Mouse (Mus musculus) neural tube, embryonic 13.5 days (tissue): ENCODE data around the gene Creb5. TPM values are rescaled to one million over a fixed set of nuclear protein-coding genes. Genes with fewer than 3 reads are reported as not detected.

Source experiments
- ATAC-seq: fragments of 200-750 bp; cut with Nextera tagmentation; 2 replicates; pipeline ENCODE4 v1.8.0; 2017; ENCODE audit warnings: low read depth, mild to moderate bottlenecking, moderate TSS enrichment, moderate library complexity
- H3K27ac ChIP-seq: fragments of 300-500 bp; sonication (generic); replicated peaks from 2 replicates; pipeline ENCODE4 v1.5.1; 2015; ENCODE audit warnings: moderate library complexity, mild to moderate bottlenecking, inconsistent platforms
- H3K27me3 ChIP-seq: fragments of 300-500 bp; sonication (generic); 2 replicates; pipeline ENCODE4 v1.6.1; 2015; ENCODE audit warnings: mild to moderate bottlenecking, inconsistent platforms
- H3K36me3 ChIP-seq: fragments of 300-500 bp; sonication (generic); 2 replicates; pipeline ENCODE4 v1.6.1; 2015; ENCODE audit warnings: mild to moderate bottlenecking, inconsistent platforms
- H3K4me1 ChIP-seq: fragments of 300-500 bp; sonication (generic); replicated peaks from 2 replicates; pipeline ENCODE4 v1.6.1; 2015; ENCODE audit warnings: inconsistent platforms
- H3K4me2 ChIP-seq: fragments of 300-500 bp; sonication (generic); 2 replicates; pipeline ENCODE4 v1.6.1; 2015; ENCODE audit warnings: inconsistent platforms, mild to moderate bottlenecking, moderate library complexity
- H3K4me3 ChIP-seq: fragments of 300-500 bp; sonication (generic); 2 replicates; pipeline ENCODE4 v1.5.1; 2015; ENCODE audit warnings: mild to moderate bottlenecking, inconsistent platforms
- H3K9ac ChIP-seq: fragments of 300-500 bp; sonication (generic); 2 replicates; pipeline ENCODE4 v1.6.1; 2015; ENCODE audit warnings: moderate library complexity, mild to moderate bottlenecking, inconsistent platforms
- H3K9me3 ChIP-seq: fragments of 300-500 bp; sonication (generic); 2 replicates; pipeline ENCODE4 v1.6.1; 2016; ENCODE audit warnings: inconsistent platforms
- whole genome bisulfite sequencing: fragments of 180-500 bp; shearing (Covaris S2); methylation state at CpG from one replicate; pipeline ENCODE4 v1.1.7; 2015; 5-methylcytosine and 5-hydroxymethylcytosine counted together
- polyA plus RNA-seq: library from polyadenylated mRNA; unstranded; fragments of >200 nt; fragmentation: Nextera tagmentation; extraction: Ambion mirVana; gene quantifications from 2 replicates; pipeline ENCODE4 v1.2.1, GENCODE M21; 2015

The Creb5 gene
- polyA plus RNA-seq, 1 experiment from 2014 or later, result 11.9 TPM

DNA sequence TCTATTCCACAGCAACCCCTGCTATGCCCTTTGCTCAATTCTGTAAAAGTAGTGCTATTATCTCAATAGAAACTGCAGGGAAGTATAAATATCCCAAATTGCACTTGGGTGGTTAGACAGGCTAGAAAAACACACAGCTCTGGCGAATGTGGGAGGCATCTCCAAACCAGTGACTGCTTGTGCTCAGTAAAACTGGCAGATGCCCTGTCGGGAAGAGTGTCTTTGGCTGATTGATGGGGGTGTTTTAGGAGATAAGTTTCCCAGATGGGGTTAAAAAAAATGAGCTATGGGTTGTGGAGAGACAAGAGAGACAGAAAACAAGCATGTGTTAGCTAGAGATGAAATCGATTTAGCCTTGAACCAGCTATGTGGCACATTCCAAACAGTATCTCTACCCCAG is 163.4 kb downstream of the Creb5 start:
- no peak overlapping the region for H3K27ac ChIP-seq
- H3K9ac ChIP-seq, result no peak overlapping the region
- H3K9me3 ChIP-seq, result no peaks in the 10 kb centered on the region
- H3K27me3 ChIP-seq, result peaks cover 3% of the 10 kb centered on the region
- H3K4me2 ChIP-seq, result no peak overlapping the region
- H3K4me1 ChIP-seq, result peaks cover 47% of the 10 kb centered on the region
- WGBS, result 34% methylated on average over 3 of the region's 3 CpGs
- no peaks in the 10 kb centered on the region for H3K36me3 ChIP-seq
- H3K4me3 ChIP-seq, result no peak overlapping the region
- no peak for ATAC-seq

DNA sequence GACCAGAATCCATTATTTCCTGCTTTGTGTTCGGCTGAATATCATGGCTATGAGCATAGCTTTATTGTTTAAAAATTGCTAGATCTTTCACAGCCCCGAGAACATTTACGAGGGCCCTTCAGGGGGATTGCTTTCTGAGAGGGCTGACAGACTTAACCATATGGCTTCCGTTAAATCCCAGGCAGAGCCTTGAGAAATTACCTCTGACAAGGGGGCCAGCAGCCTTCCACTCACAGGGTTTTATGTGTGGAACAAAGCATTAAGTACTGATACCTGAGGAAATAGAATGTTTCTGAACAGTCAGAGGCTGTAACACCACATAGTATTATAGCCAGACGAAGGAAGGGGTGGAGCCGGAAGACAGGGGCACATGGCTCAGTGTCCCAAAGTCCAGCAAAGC is 165.2 kb downstream of the Creb5 start:
- H3K4me1 ChIP-seq, result peaks cover 47% of the 10 kb centered on the region
- no peak overlapping the region for H3K9ac ChIP-seq
- H3K27me3 ChIP-seq, result peaks cover 3% of the 10 kb centered on the region
- H3K4me3 ChIP-seq, result no peak overlapping the region
- no peaks in the 10 kb centered on the region for H3K9me3 ChIP-seq
- ATAC-seq, result no peak
- H3K4me2 ChIP-seq, result no peak overlapping the region
- WGBS, result 36% methylated on average over 6 of the region's 6 CpGs
- no peak overlapping the region for H3K27ac ChIP-seq
- no peaks in the 10 kb centered on the region for H3K36me3 ChIP-seq

DNA sequence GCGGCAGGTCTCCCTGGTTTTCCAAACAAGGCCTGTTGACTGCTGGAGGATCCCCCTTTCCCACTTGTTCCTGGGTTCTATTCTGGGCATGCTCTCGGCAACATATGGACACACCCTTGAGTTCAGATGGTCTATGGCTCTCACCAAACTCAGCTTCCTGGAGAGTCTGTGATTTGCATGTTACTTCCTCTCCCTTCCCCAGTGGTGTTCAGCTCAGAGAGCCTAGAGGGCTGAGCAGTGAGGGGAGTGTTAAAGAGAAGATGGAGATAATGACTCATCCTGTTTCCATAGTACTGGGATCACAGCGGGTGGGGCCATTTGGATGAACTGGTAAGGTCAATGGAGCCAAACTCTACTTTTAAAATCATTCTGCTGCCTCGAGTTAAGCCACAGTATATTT is 168.4 kb downstream of the Creb5 start:
- 66% methylated on average over 4 of the region's 4 CpGs for WGBS
- no peaks in the 10 kb centered on the region for H3K9me3 ChIP-seq
- H3K4me1 ChIP-seq, result peaks cover 24% of the 10 kb centered on the region
- H3K4me2 ChIP-seq, result no peak overlapping the region
- no peak overlapping the region for H3K9ac ChIP-seq
- peaks cover 3% of the 10 kb centered on the region; the same call in 1 of the 2 replicates for H3K27me3 ChIP-seq
- H3K4me3 ChIP-seq, result no peak overlapping the region
- ATAC-seq, result no peak
- H3K36me3 ChIP-seq, result no peaks in the 10 kb centered on the region
- H3K27ac ChIP-seq, result no peak overlapping the region

DNA sequence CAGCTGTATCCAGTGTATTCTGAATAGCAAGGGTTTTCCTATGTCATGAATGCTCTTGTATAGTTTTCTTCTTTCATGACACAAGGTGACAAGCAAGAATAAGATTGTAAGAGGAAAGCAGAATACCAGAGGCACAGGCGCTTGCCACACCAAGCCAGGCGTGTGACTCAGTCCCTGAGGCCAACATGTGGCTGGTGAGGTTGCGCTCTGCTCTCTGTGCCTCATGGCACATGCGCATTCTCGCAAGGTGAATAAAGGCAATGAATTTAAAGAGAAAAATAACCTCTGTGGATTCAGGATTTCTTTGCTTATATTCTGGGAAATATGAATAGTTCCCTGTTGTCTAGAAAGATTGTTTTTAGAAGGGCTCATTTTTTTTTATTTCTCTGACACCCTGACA is 169.0 kb downstream of the Creb5 start:
- 91% methylated on average over 5 of the region's 5 CpGs for WGBS
- peaks cover 17% of the 10 kb centered on the region; the same call in 1 of the 2 replicates for H3K4me1 ChIP-seq
- no peak overlapping the region for H3K27ac ChIP-seq

DNA sequence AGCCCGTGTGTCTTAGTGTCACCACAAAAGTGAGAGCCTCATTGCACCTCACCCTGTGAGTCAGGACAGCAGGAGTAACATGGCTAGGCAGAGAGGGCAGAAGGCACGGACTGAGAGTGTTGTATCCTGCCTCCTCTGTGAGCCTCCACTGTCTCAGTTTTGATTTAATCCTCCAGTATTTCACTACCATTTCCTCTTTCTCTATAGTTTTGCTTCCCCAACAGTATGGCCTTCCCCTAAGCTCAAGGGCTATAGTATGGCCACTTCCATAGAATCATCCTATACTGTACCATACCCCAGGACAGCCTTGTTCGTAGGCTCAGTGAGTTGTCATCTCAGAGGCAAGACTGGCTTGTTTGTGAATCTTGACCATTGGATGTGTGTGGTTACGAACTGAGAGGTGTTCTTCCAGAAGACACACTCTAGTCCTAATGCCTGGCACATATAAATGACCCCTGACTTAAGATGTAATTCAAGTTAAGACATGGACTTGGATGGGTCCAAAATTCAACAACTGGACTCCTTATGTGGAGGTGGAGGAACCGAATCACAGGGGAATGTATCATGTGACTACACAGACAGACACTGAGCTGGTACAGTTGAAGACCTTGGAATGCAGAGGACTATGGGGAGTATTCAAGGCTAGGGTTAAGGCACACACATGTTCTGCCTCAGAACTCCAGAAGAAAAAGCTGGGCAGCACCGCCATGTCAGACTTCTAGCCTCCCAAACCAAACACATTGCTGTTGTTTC is 173.1 kb downstream of the Creb5 start:
- WGBS, result 91% methylated on average over 6 of the region's 6 CpGs
- no peak overlapping the region for H3K9ac ChIP-seq
- ATAC-seq, result no peak

More for the DNA sequence above, 169.0 kb downstream of the Creb5 start:
- Histone ChIP-seq H3K27me3 (no peaks in the 10 kb centered on the region), H3K9me3 (no peaks in the 10 kb centered on the region), H3K9ac (no peak overlapping the region), H3K36me3 (no peaks in the 10 kb centered on the region), H3K4me2 (no peak overlapping the region), H3K4me3 (no peak overlapping the region)
- ATAC-seq, result no peak

DNA sequence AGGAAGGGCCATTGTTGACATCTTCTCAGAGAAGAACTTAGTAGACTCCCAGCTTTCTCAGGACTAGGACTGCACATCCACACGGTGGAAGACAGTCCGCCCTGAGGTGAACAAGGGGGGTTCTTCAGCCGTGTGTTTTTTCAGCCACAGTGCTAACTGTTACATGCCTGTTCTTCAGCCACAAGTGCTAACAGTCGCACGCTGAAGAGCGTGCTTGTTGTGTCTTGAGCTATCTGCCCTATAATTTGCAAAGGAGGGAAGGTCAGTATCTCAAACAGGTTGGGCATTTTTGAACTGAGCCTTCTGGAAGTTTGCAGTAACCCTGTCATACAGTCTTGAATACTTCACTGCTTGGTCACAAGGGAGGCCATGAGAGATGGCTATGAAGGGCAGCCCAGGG is 174.0 kb downstream of the Creb5 start:
- Histone ChIP-seq H3K27me3 (no peaks in the 10 kb centered on the region), H3K4me2 (no peak overlapping the region), H3K27ac (no peak overlapping the region), H3K9ac (no peak overlapping the region), H3K9me3 (no peaks in the 10 kb centered on the region), H3K4me1 (no peaks in the 10 kb centered on the region; the same call in 1 of the 2 replicates), H3K36me3 (no peaks in the 10 kb centered on the region), H3K4me3 (no peak overlapping the region)
- ATAC-seq, result no peak
- WGBS, result 86% methylated on average over 6 of the region's 6 CpGs

More for the DNA sequence above, 173.1 kb downstream of the Creb5 start:
- H3K4me1 ChIP-seq, result no peaks in the 10 kb centered on the region; the same call in 1 of the 2 replicates
- H3K27ac ChIP-seq, result no peak overlapping the region
- H3K4me3 ChIP-seq, result no peak overlapping the region
- H3K4me2 ChIP-seq, result no peak overlapping the region
- H3K27me3 ChIP-seq, result no peaks in the 10 kb centered on the region
- H3K36me3 ChIP-seq, result no peaks in the 10 kb centered on the region
- no peaks in the 10 kb centered on the region for H3K9me3 ChIP-seq

DNA sequence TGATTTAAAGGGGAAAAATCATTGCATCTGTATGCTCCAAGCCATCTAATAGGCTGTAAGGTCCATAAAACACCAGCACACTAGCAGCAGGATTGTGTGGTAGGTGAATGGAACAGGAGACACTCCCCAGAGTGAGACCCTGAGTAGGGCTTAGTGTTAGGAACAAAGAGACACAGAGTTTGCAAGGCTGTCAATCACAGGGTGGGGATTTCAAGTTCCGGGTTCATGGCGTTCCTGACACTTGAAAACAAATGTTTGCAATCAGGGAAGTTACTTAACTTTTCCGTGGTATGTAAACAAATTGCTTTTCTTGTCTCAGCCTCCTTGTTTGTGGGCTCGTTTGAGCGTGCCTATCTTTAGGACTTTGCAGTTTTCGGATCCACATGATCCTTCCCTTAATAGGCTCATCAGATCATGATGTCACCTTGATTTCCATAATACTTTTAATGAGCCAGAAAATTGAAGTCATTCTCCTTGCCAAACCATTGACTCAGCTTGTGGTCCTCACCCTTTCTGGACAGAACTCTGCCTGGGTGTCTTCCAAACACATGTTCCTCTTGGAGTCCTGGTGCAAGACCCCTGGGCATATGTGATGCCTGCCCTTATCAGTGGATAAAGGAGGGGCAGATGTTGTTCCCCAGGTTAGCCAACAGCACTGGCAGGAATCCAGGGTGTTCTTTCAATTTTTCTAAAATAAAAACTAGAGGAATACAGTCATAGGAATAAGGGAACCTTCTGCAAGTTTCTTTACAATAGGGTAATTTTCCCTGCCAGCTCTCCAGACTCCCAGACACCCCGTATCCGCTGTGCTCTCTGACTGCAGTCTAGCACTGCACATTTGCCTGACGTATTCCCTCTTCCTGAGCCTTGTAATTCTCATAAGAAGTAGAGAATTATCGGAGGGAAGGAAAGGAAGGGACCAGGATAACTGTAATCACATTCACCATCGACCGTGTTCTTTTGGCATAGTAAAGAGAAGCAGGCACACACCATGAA is 175.0 kb downstream of the Creb5 start:
- Histone ChIP-seq H3K27me3 (no peaks in the 10 kb centered on the region), H3K4me2 (no peak overlapping the region), H3K9ac (no peak overlapping the region), H3K36me3 (no peaks in the 10 kb centered on the region), H3K4me3 (no peak overlapping the region), H3K27ac (no peak overlapping the region), H3K4me1 (no peaks in the 10 kb centered on the region; the same call in 1 of the 2 replicates), H3K9me3 (no peaks in the 10 kb centered on the region)
- 68% methylated on average over 12 of the region's 12 CpGs for WGBS
- no peak for ATAC-seq

DNA sequence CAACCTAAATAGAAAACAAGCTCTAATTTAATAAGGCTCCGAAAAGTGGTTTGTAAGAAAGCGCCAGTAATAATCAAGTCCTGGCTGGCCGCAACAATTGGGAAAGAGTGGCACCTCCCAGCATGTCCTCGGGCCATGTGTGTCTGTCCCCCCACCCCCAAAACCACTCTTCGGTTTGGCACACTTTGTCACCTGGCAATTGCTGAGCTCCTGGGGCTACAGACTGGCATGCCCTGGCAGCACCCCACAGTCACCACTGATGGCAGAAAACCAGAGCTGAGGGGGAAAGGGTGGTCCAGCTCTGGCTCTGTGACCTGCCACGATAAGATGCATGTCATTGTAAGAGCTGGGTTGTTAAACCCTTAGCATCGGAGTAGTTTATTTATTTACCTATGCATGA is 175.7 kb downstream of the Creb5 start:
- Histone ChIP-seq H3K9ac (no peak overlapping the region), H3K4me1 (no peaks in the 10 kb centered on the region; the same call in 1 of the 2 replicates), H3K9me3 (no peaks in the 10 kb centered on the region), H3K27ac (no peak overlapping the region), H3K4me2 (no peak overlapping the region), H3K27me3 (no peaks in the 10 kb centered on the region), H3K36me3 (no peaks in the 10 kb centered on the region), H3K4me3 (no peak overlapping the region)
- ATAC-seq, result no peak
- WGBS, result 71% methylated on average over 7 of the region's 7 CpGs

DNA sequence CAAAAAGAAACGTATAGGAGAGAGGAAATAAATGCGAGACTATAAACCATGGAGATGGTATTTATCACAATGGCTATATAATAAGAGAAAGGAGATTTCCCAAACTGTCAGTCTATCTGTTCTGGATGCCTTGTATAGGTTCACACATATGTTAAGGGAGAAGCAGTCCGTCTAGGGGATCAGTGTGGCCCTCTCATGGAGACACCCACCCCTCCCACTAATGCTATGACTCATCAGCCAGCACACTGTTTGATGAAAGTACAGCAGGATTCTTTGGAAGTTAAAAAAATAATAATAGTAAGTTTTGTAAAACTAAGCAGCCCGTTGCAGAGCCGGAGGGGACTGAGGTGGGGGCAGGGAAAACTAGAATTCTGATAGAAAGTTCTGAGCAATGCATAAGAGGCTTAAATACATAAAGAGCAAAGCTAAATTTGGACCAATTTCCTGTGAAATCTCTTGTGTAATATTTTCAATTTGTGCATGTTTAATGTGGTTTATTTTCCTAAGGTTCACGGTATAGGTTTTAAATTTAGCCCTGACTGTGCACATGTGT is 176.3 kb downstream of the Creb5 start:
- no peaks in the 10 kb centered on the region for H3K36me3 ChIP-seq
- H3K9me3 ChIP-seq, result no peaks in the 10 kb centered on the region
- no peaks in the 10 kb centered on the region for H3K27me3 ChIP-seq
- no peaks in the 10 kb centered on the region; the same call in 1 of the 2 replicates for H3K4me1 ChIP-seq
- H3K4me3 ChIP-seq, result no peak overlapping the region
- WGBS, result 70% methylated on average over 6 of the region's 6 CpGs
- H3K27ac ChIP-seq, result no peak overlapping the region
- H3K4me2 ChIP-seq, result no peak overlapping the region
- no peak for ATAC-seq
- no peak overlapping the region for H3K9ac ChIP-seq

DNA sequence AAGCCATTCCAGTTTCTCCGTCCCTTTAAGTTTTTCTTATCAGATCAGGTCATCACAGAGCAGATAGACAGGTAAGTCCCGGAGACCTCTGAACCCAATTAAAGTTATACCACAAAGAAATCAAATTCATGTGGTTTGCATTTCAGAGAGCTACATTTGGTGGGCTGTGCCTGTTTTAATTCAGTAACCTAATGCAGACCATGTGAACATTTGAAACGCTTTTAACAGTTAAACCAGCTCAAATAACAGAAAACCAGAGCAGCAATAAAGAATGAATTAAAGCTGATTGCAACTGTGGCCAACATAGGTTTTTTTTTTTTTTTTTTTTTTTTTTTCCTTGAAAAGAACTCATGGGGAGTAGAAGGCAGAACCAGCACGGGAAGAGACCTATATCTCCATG is 182.1 kb downstream of the Creb5 start:
- no peaks in the 10 kb centered on the region for H3K9me3 ChIP-seq
- no peak overlapping the region for H3K4me3 ChIP-seq
- ATAC-seq, result no peak
- 83% methylated on average over 4 of the region's 4 CpGs for WGBS
- 0 out of 2 replicates have a peak, but pooled peaks cover 3% of the 10 kb centered on the region for H3K4me1 ChIP-seq
- H3K27me3 ChIP-seq, result no peaks in the 10 kb centered on the region
- no peak overlapping the region for H3K4me2 ChIP-seq
- H3K9ac ChIP-seq, result no peak overlapping the region
- no peak overlapping the region for H3K27ac ChIP-seq
- no peaks in the 10 kb centered on the region for H3K36me3 ChIP-seq

DNA sequence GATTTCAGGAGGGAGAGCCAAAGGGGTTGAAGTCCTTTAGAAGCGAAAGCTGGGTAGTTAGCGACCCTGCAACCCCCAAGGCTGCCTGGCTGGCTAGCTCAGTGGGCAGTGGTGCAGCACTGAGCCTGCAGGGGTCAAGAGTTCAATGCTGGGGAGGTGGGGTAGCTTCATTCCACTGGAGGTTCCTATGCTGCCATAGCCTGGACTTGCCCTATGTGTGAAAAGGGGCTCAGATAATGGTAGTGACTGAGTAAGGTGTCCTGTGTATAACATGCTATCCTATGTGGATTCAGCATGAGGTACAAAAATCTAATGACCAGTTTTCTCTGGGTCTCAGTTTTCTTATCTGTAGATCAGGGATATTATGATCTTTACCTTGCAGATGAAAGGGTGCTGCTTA is 182.6 kb downstream of the Creb5 start:
- no peak overlapping the region for H3K4me3 ChIP-seq
- no peaks in the 10 kb centered on the region for H3K36me3 ChIP-seq
- no peak for ATAC-seq
- H3K9ac ChIP-seq, result no peak overlapping the region
- H3K27me3 ChIP-seq, result no peaks in the 10 kb centered on the region
- no peak overlapping the region for H3K4me2 ChIP-seq
- WGBS, result 97% methylated on average over 2 of the region's 2 CpGs
- H3K9me3 ChIP-seq, result no peaks in the 10 kb centered on the region
- H3K4me1 ChIP-seq, result 0 out of 2 replicates have a peak, but pooled peaks cover 3% of the 10 kb centered on the region
- no peak overlapping the region for H3K27ac ChIP-seq

DNA sequence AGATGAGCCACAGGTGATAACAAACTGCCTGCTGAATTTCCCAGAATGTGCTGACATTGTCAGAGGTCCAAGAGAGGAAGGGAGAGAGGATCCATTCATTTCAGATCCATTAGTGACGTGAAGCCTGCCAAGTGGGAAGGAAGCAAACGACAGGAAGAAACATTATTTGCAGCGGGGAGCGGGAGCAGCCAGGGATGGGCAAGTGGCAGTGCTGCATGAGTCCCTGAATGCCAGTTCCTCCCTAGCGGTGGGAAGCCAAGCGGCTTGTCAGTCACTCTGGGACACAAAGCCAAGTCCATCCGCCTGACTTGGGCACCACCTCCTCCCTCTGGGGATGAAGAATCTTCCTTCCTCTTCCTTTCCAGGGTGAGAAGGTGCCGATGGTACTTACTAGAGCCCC is 183.5 kb downstream of the Creb5 start:
- H3K4me1 ChIP-seq, result 0 out of 2 replicates have a peak, but pooled peaks cover 3% of the 10 kb centered on the region
- H3K4me3 ChIP-seq, result no peak overlapping the region
- 41% methylated on average over 8 of the region's 8 CpGs for WGBS
- no peak overlapping the region for H3K4me2 ChIP-seq
- no peak overlapping the region for H3K27ac ChIP-seq
- no peaks in the 10 kb centered on the region for H3K9me3 ChIP-seq
- H3K27me3 ChIP-seq, result no peaks in the 10 kb centered on the region
- no peaks in the 10 kb centered on the region for H3K36me3 ChIP-seq
- H3K9ac ChIP-seq, result no peak overlapping the region
- ATAC-seq, result no peak
